Mouse (Mus musculus) ES-E14 (cell line): ENCODE results near the gene Cs. TPM values are rescaled to one million over a fixed set of nuclear protein-coding genes. Genes with fewer than 3 reads are reported as not detected.

Experiments used
- DNase-seq: peaks from one replicate; pipeline ENCODE4 v3.0.0-alpha.2; 2013; ENCODE audit warnings: low read depth, low spot score
- H3K27ac ChIP-seq: 2 replicates; pipeline ENCODE4 v1.5.1; 2012; ENCODE audit warnings: low read depth, mild to moderate bottlenecking, low read length, moderate library complexity, mixed read lengths; ENCODE audit not compliant: poor library complexity, insufficient read depth, severe bottlenecking
- H3K36me3 ChIP-seq: 2 replicates; pipeline ENCODE4 v1.6.1; 2012; ENCODE audit warnings: mild to moderate bottlenecking, low read length, moderate library complexity, mixed read lengths; ENCODE audit not compliant: control insufficient read depth, poor library complexity, insufficient read depth, severe bottlenecking
- H3K4me1 ChIP-seq, 2 experiments: fragments of 150-350 bp in 1 of 2; sonication (generic) in 1 of 2; 2 replicates each; pipeline ENCODE4 v1.6.1; 2012; ENCODE audit warnings: low read length in 2 of 2, mild to moderate bottlenecking in 1 of 2, mixed read lengths in 1 of 2; ENCODE audit not compliant: control insufficient read depth in 2 of 2, insufficient read depth in 2 of 2, poor library complexity in 1 of 2
- H3K4me3 ChIP-seq, 2 experiments: fragments of 150-350 bp in 1 of 2; sonication (generic) in 1 of 2; 2 replicates each; pipeline ENCODE4 v1.5.1; 2012; ENCODE audit warnings: low read length in 2 of 2, low read depth in 1 of 2, mild to moderate bottlenecking in 1 of 2, mixed read lengths in 1 of 2; ENCODE audit not compliant: insufficient read depth in 1 of 2, poor library complexity in 1 of 2, severe bottlenecking in 1 of 2
- H3K9ac ChIP-seq: 2 replicates; pipeline ENCODE4 v1.6.1; 2012; ENCODE audit warnings: low read depth, mild to moderate bottlenecking, low read length, mixed read lengths; ENCODE audit not compliant: poor library complexity, insufficient read depth, severe bottlenecking
- H3K9me3 ChIP-seq: fragments of 150-350 bp; sonication (generic); 2 replicates; pipeline ENCODE4 v1.6.1; 2012; ENCODE audit warnings: low read depth, mild to moderate bottlenecking, low read length; ENCODE audit not compliant: control insufficient read depth, insufficient read depth
- CHD2 ChIP-seq: IDR thresholded peaks from 2 replicates; pipeline ENCODE4 v1.6.1; 2014; ENCODE audit warnings: mild to moderate bottlenecking, low read depth, low read length, inconsistent platforms
- HCFC1 ChIP-seq: IDR thresholded peaks from 2 replicates; pipeline ENCODE4 v1.6.1; 2012; ENCODE audit warnings: low read length, inconsistent platforms, borderline replicate concordance; ENCODE audit not compliant: insufficient read depth
- MAFK ChIP-seq: IDR thresholded peaks from 2 replicates; pipeline ENCODE4 v1.6.1; 2014; ENCODE audit warnings: mild to moderate bottlenecking, low read depth, low read length, inconsistent platforms; ENCODE audit not compliant: insufficient read depth
- ZC3H11A ChIP-seq: IDR thresholded peaks from 2 replicates; pipeline ENCODE4 v1.6.1; 2012; ENCODE audit warnings: low read depth, mild to moderate bottlenecking, inconsistent platforms, low read length, borderline replicate concordance
- ZNF384 ChIP-seq: IDR thresholded peaks from 2 replicates; pipeline ENCODE4 v1.6.1; 2012; ENCODE audit warnings: low read depth, low read length, inconsistent platforms
- in situ Hi-C, 2 experiments: fragments of 600-800 bp; cut with MboI; formaldehyde crosslinking; loops; one replicate each; pipeline ENCODE4 v1.15.1; 2025; ENCODE audit warnings: low sequenced_read_pairs in 2 of 2, inconsistent platforms in 1 of 2; ENCODE audit not compliant: unreplicated experiment in 2 of 2
- total RNA-seq: library from RNA; depleted of rRNA; stranded (reverse); fragments of 300-350 nt; gene quantifications from 2 replicates; pipeline ENCODE4 v1.2.3, GENCODE M21; 2012

Gene Cs
- total RNA-seq, 1 experiment: 143 TPM

GRCm38 (mm10) chr10:128315578-128315977 is 22.0 kb upstream of the Cs start:
- Histone ChIP-seq H3K4me3 (no peak overlapping the region), H3K27ac (no peak overlapping the region), H3K36me3 (peaks cover 52% of the 10 kb centered on the region), H3K4me1 (peaks cover 3 to 4% of the 10 kb centered on the region in 2 experiments; a peak in 1 of 4 replicates), H3K9ac (no peak overlapping the region), H3K9me3 (no peaks in the 10 kb centered on the region)
- no peak for TF ChIP-seq MAFK
- no peak for TF ChIP-seq CHD2
- TF ChIP-seq HCFC1: no peak
- TF ChIP-seq ZNF384: no peak
- no peak for TF ChIP-seq ZC3H11A
- in situ Hi-C loops: no loop called here
- DNase-seq: no peak

DNA sequence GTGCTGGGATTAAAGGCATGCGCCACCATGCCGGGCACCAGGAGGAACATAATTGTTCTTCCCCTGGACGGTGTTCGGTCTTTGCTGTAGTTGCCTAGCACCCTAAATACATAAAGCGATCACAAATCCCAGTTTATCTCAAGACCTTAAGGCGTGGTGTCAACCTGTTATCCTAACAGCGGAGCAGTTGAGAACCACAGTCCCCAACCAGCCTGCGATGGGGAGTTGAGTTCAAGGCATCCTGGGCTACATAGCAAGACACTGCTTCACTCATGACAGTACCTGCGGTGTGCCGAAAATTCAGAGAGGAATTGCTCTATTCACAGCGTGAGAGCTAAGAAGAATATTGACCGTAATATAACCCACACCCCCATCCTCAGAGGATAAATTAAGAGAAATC is 15.9 kb upstream of the Cs start:
- in situ Hi-C loops: no loop called here
- Histone ChIP-seq H3K9me3 (no peaks in the 10 kb centered on the region), H3K4me1 (peaks cover 3% of the 10 kb centered on the region in 2 experiments; a peak in 1 of 4 replicates), H3K9ac (peak overlapping the region; percentile 78), H3K4me3 (peak overlapping the region; percentile 38 to 82), H3K27ac (no peak overlapping the region; the same call in 1 of the 2 replicates), H3K36me3 (peaks cover 28% of the 10 kb centered on the region)
- TF ChIP-seq ZC3H11A (no peak), ZNF384 (no peak), HCFC1 (no peak), MAFK (no peak), CHD2 (no peak)
- no peak for DNase-seq

GRCm38 (mm10) chr10:128322141-128323108 is 15.1 kb upstream of the Cs start, which contains the start of gene Cnpy2:
Cnpy2 (plus strand) TSS chr10:128322459.
- TF ChIP-seq ZC3H11A (no peak), MAFK (no peak), ZNF384 (0 out of 2 replicates have a peak, but pooled peaks have one; percentile 56), CHD2 (peak; percentile 92), HCFC1 (peak; percentile 81)
- Histone ChIP-seq H3K4me1 (peaks cover 3% of the 10 kb centered on the region in 2 experiments; a peak in 1 of 4 replicates), H3K9me3 (no peaks in the 10 kb centered on the region), H3K36me3 (peaks cover 27% of the 10 kb centered on the region), H3K27ac (peak within 1 kb of the TSS; percentile 65), H3K4me3 (peak within 1 kb of the TSS; percentile 82 to 86), H3K9ac (peak within 1 kb of the TSS; percentile 89)
- peak; percentile 92 for DNase-seq
- in situ Hi-C loops: no loop called here

GRCm38 (mm10) chr10:128323516-128323915 is 14.0 kb upstream of the Cs start:
- no peak for DNase-seq
- Histone ChIP-seq H3K4me3 (peak overlapping the region; percentile 82 to 86), H3K9me3 (no peaks in the 10 kb centered on the region), H3K36me3 (peaks cover 22% of the 10 kb centered on the region), H3K27ac (no peak overlapping the region), H3K4me1 (peaks cover 3% of the 10 kb centered on the region in 2 experiments; a peak in 1 of 4 replicates), H3K9ac (peak overlapping the region; percentile 89)
- in situ Hi-C loops: no loop called here
- no peak for TF ChIP-seq CHD2
